Mouse (Mus musculus) kidney, postnatal 25 days (tissue): ENCODE data around the gene Dydc1.
A peak's percentile ranks its signal among the peaks of the same experiment; 100 is the strongest.

ENCODE experiments used
- DNase-seq, 2 experiments: peaks; one replicate each; pipeline ENCODE4 v3.0.0; 2021; ENCODE audit warnings: mixed read lengths in 2 of 2

The Dydc1 gene

DNA sequence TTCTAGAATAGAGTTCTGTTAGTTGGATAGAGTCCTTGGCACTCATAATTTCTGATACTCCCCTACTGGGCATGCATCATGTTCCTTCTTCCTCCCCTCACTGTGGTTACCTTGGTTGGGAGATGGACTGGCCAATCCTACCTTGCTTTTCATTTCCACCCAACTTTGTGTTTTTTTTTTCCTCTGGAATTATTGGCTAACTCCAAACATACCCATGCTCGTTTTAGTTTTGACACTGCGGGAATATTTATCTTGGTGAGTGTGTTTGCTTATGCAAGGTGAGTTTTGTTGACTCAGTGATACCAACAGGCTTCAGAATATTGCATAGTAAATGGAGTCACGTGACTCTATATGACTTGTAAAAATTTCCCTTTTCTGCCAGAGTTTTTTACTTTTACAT, 28.0 kb downstream of the Dydc1 start:
- DNase-seq: no peak

DNA sequence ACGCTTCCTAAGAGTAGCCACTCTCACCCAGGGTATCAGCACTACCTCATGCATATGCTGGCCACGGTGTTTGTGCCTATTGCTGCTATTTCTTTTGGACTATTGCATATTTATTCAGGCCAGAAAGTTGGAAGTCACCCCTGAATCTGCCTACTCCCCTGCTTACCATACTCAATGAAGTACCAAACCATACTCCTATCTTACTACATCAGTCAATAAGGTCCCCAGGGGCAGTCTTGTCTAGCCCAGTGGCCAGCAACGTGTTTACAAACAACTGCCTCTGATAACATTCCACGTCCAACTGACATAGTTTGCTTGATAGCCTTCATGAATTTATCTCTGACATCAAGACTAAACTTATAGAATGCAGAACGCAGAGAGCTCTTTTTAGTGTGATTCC, 28.5 kb downstream of the Dydc1 start:
- DNase-seq: no peak

DNA sequence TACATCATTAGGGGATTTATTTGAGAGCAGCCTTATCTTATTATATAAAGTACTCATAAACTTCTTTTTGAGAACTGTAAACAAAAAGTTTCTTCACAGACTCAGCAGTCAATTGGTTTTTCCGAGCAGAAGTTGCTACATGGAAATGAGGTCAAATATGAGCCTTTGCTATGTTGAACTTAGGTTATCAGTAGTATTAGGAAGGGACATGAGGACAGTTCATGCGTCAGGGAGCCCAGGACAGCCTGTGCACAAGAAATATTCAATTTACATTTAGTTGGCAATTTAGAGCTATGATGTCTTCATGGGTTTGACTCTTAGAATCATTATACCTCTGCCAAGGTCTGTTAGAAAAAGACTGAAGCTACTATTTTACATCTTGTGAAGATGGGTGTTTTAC, 29.6 kb downstream of the Dydc1 start:
- no peak for DNase-seq

DNA sequence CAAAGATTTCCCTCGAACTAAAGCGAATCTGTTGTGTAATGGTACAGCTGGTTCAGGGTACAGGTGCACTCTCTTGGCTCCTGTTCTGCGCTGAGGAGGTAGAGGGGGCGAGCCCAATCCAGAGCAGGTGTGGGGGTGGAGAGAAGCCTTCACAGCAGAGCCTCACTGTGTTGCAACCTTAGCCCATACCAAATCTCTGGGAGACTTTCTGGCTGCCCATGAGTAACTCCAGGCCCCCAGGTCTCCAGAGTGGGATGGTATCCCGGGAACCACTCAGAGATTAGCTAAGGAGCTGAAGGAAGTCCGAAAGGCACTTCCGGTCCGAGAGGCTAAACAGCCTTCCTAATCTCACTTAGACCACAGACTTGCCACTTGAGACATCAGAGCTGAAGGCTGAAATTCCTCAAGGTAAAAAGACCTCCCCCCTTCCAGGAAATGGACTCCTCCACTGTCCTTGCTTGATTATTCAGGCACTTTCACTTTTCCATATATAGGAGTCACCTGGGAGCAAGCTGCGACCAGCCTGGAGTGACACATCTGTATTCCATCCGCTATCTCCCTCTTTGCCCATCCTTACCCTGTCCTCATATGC, 32.2 kb downstream of the Dydc1 start, which contains the start of gene Mat1a:
Gene Mat1a (plus strand): TSS at position 183 of the 592 bp plus-strand sequence.
- DNase-seq: no peak

DNA sequence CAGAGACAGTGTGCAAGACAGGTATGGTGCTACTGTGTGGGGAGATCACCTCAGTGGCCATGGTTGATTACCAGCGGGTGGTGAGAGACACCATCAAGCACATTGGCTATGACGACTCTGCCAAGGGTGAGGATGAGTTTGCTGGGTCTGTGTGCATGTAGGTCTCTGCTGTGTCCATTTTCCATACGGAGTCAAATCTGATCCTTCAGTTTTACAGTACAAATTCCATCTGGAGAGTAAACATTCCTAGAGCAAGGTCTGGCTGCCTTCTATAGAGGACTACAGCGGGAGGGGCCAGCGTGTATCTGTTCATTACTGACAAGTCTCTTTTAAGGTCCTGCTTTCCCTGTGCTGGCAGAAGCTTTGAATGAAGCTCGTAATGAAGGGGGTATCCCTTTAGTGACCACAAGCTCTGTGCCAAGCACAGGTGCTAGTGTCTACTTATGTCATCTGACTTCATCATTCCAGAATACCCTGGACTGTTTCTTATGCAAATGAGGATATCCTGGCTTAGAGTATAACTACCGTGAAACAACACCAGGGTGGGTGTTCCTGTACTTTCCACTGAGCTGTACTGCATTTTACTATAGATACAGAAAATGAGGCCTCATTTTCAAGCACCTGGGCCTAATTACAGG, 38.4 kb downstream of the Dydc1 start:
- no peak for DNase-seq

DNA sequence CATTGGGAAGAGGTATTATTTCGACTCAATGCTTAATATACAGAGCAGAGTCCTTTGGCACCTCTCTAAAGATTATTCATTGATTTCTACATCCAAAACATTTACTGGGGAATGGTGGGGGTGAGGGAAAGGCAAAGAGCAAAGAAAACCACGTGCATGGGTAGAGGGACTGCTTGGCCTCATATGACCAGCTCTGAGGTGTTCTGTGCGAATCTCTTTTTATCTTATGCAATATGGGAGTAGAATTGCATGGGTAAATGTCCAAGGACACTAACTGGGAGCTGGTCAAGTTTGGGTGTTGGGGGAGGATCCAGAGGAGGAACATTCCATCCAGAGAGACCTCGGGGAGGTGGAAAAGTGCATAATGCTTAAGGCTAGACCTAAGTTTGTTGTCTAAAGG, 40.2 kb downstream of the Dydc1 start:
- DNase-seq: no peak

DNA sequence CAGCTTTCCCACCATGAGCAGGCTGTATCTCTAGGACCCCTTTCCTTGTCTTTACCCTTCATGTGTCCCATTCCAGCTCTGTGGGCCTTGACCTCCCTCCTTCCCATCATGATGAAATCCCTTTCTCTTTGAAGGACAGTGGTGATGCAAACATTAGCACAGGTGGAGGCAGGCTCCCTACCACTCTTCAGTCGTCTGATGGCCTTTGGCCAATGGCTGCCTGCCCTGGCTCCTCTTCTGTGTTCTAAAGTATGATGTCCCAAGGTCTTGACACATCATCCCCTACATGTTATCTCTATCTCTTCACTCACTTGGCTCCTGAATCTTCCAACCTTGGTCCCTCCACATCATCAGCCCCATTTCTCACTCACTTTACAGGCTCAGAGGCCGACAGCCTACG, 43.6 kb downstream of the Dydc1 start:
- DNase-seq: no peak

DNA sequence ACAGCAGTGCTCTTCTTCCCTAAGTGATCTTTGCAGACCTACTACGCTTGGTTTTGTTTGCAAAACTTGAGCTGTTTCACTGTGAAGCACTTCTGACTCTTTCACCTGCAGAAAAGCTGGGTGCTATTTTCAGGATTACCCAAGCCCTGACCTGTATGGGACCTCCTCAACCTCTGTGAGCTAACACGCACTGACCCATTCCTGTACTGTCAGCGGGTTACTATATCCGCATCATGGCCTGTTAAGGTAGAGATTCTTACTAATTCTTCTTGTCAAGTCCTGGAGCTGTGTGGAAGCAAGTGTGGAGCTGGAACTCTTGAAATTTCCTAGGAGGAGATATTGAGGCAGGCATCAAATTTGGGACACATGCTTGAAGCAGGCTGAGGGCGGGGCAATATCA, 52.0 kb downstream of the Dydc1 start:
- no peak for DNase-seq

DNA sequence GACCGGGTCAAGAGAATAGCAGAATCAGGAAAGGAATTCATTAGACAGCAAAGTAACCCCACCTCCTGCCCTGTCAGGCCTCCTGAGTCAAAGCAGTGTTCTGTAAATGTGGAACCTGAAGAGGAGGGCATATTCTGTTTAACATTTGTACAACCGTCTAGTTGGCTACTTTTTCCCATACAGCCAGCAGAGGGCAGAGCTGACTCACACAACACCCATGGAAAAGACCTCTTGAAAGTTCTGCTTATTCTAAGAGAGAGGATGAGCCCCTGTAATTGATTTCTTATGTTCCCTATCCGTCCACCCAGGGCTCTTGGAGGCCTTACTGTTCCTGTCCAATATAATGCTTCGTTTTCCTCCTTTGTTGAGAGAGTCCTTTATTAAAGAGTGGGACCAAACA, 55.3 kb downstream of the Dydc1 start:
- DNase-seq: peak in 1 of 2 experiments; percentile 46

DNA sequence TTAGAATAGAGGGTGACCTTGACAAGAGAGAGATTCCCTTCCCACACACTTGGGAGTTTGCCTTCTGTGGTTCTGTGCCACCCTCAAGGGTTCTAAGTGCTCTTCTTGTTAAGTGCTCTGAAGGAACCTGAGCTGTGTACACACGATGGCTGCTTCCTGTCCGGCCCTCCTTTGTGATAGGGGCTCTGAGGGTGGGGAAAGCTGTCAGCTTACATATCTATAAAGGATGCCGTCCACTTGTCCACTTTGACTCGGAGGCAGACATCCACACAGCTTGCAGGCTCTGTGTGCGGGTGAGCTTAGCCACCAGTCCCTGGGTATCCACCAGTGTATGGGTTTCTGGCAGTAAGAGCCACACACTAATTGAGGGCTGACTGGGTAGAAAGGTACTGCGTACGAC, 58.8 kb downstream of the Dydc1 start, which contains the start of gene Sftpa1:
Gene Sftpa1 (plus strand): TSS at position 243 of the 400 bp plus-strand sequence.
- DNase-seq: no peak

DNA sequence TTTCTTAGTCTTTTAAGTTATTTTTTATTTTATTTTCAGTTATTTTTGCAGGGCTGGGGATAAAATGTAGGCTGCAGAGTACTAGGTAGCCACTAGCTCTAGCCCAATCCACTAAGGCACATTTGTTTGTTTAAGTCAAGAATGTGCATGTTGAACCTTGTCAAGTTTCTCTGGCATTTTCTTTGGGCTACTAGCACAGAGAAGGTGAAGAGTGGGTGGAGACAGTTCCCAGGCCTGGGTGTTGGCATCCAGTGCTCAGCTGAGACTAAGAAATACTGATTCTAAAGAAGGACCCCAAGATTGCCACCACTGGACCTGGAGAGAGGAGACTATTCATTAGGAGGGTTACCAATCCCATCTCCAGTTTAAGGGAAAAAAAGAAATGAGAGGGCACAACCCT, 64.3 kb downstream of the Dydc1 start:
- DNase-seq: no peak

DNA sequence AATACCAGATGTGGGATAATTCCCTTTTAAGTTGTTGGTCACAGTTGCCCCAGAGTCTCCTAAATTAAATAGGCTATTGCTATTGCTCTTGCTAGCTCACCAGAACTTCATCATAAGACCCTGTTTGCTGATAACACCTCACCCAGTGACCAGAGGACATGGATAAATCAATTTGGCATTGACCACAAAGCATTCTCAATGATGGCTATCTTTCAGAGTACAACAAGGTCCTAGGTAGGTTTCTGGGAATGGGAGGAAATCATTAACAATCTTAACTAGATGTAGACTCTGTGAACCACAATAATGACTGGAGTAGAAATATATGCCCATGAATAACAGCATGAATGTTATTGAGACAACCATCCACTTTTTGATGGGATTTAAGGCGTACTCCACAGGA, 68.0 kb downstream of the Dydc1 start:
- no peak for DNase-seq
